Mouse (Mus musculus) ES-E14 (cell line): ENCODE measurements around the gene Siah1a.

Experiments used
- CHD2 ChIP-seq: IDR thresholded peaks from 2 replicates; pipeline ENCODE4 v1.6.1; 2014; ENCODE audit warnings: mild to moderate bottlenecking, low read depth, low read length, inconsistent platforms
- ZC3H11A ChIP-seq: IDR thresholded peaks from 2 replicates; pipeline ENCODE4 v1.6.1; 2012; ENCODE audit warnings: low read depth, mild to moderate bottlenecking, inconsistent platforms, low read length, borderline replicate concordance
- ZNF384 ChIP-seq: IDR thresholded peaks from 2 replicates; pipeline ENCODE4 v1.6.1; 2012; ENCODE audit warnings: low read depth, low read length, inconsistent platforms

DNA sequence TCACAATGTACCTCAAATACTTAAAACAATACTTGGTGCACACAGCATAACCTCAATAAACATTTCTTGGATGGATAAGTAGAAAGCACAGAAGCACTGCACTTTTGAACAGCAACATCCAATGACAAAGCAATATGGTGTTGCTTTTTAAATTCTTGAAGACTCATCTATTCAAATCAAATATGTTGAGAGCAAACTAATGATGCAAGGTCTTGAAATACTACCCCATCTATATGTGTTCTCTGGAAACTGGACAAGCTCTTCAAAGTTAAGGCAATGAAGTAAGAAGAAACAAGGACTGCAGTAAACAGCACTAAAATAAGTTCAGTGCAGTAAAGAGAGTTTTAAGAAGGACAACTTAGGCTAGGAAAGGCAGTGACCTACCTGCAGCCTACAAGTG is 4.8 kb downstream of the Siah1a start:
- TF ChIP-seq CHD2: no peak
- no peak for TF ChIP-seq ZC3H11A
- no peak for TF ChIP-seq ZNF384
